Mouse (Mus musculus): ENCODE data around the gene Tdrd12. TPM values are rescaled to one million over a fixed set of nuclear protein-coding genes. Genes with fewer than 3 reads are reported as not detected.
"Not testable (repeated sequence)": the region's sequence is repeated elsewhere in the genome, so short reads cannot be mapped to it uniquely, and the experiment has no call there.

Tdrd12 gene
- polyA plus RNA-seq, 1 experiment from 2014 or later = 0.59 TPM

DNA sequence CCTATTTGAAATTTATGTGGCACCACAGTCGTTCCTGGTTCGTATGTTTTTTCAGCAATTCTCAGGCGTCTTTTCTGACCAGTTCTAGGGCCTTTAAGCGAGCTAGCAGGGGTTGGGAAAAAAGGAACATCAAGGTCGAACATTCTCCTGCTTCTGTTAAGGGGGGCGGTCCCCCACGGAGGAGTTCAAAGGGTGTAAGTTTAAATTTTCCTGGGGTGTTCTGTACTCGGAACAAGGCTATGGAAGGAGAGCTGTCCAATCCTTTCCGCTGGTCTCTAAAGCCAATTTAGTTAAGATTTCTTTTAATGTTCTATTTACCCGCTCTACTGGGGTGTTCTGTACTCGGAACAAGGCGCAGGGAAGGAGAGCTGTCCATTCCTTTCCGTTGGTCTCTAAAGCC, 28.4 kb upstream of the Tdrd12 start:
- not testable (repeated sequence) for H3K9ac ChIP-seq; H3K27ac ChIP-seq (replicated peaks); H3K4me1 ChIP-seq (replicated peaks); ATAC-seq (ENCODE audit: low read depth); H3K9me3 ChIP-seq; H3K4me3 ChIP-seq; H3K27me3 ChIP-seq; H3K4me2 ChIP-seq; H3K36me3 ChIP-seq
- 81% methylated on average over 13 of the region's 13 CpGs for WGBS

GRCm38 (mm10) chr7:35564872-35565271, 27.3 kb upstream of the Tdrd12 start:
- H3K36me3 ChIP-seq; H3K9ac ChIP-seq; H3K9me3 ChIP-seq; H3K27me3 ChIP-seq; H3K4me2 ChIP-seq; ATAC-seq (ENCODE audit: low read depth); H3K4me1 ChIP-seq (replicated peaks); H3K27ac ChIP-seq (replicated peaks); H3K4me3 ChIP-seq: not testable (repeated sequence)
- WGBS = 86% methylated on average over 10 of the region's 10 CpGs

- H3K4me2 ChIP-seq = no peak overlapping the region
- no peaks in the 10 kb centered on the region for H3K9me3 ChIP-seq
- H3K9ac ChIP-seq = no peak overlapping the region
- H3K36me3 ChIP-seq = no peaks in the 10 kb centered on the region
- H3K4me1 ChIP-seq (replicated peaks) = no peaks in the 10 kb centered on the region
- no peak overlapping the region for H3K27ac ChIP-seq (replicated peaks)
- WGBS = 92% methylated on average over 2 of the region's 2 CpGs
- no peaks in the 10 kb centered on the region for H3K27me3 ChIP-seq
- H3K4me3 ChIP-seq = no peak overlapping the region
- ATAC-seq (ENCODE audit: low read depth) = no peak
Measured at GRCm38 (mm10) chr7:35564067-35564865, 26.7 kb upstream of the Tdrd12 start.

- no peak overlapping the region for H3K27ac ChIP-seq (replicated peaks)
- H3K9me3 ChIP-seq = no peaks in the 10 kb centered on the region
- H3K36me3 ChIP-seq = no peaks in the 10 kb centered on the region
- no peaks in the 10 kb centered on the region for H3K27me3 ChIP-seq
- H3K9ac ChIP-seq = no peak overlapping the region
- 77% methylated on average over 11 of the region's 11 CpGs for WGBS
- no peak overlapping the region for H3K4me3 ChIP-seq
- no peak overlapping the region for H3K4me2 ChIP-seq
- no peak for ATAC-seq (ENCODE audit: low read depth)
- no peaks in the 10 kb centered on the region for H3K4me1 ChIP-seq (replicated peaks)
Measured at GRCm38 (mm10) chr7:35563071-35563470, 25.5 kb upstream of the Tdrd12 start.

DNA sequence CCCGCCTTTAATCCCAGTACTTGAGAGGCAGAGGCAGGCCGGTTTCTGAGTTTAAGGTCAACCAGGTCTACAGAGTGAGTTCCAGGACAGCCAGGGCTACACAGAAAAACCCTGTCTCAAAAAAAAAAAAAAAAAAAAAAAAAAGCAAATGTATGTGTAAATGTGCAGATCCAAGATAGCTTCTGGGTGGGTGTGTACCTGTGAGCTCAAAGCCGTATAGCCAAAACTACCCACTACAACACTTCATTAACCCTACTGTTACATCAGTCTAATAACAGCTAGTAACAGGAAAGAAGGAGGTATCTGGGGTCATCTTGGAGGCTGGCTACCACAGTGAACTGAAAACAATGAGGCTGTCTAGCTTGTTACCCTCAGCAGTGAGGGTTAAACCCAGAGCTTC, 22.3 kb upstream of the Tdrd12 start:
- H3K27ac ChIP-seq (replicated peaks) = no peak overlapping the region
- H3K4me1 ChIP-seq (replicated peaks) = peaks cover 8% of the 10 kb centered on the region
- H3K9me3 ChIP-seq = no peaks in the 10 kb centered on the region
- H3K9ac ChIP-seq = no peak overlapping the region
- ATAC-seq (ENCODE audit: low read depth) = no peak
- 97% methylated on average over 3 of the region's 3 CpGs for WGBS
- H3K4me3 ChIP-seq = no peak overlapping the region
- H3K27me3 ChIP-seq = no peaks in the 10 kb centered on the region
- H3K36me3 ChIP-seq = no peaks in the 10 kb centered on the region
- H3K4me2 ChIP-seq = no peak overlapping the region

GRCm38 (mm10) chr7:35558681-35559080, 21.1 kb upstream of the Tdrd12 start:
- Histone ChIP-seq H3K27me3 (no peaks in the 10 kb centered on the region), H3K9ac (no peak overlapping the region), H3K27ac (replicated peaks) (no peak overlapping the region), H3K9me3 (no peaks in the 10 kb centered on the region), H3K36me3 (no peaks in the 10 kb centered on the region), H3K4me3 (no peak overlapping the region), H3K4me1 (replicated peaks) (peaks cover 16% of the 10 kb centered on the region), H3K4me2 (no peak overlapping the region)
- WGBS = 60% methylated on average over 2 of the region's 2 CpGs
- ATAC-seq (ENCODE audit: low read depth) = no peak

GRCm38 (mm10) chr7:35557577-35557976, 20.0 kb upstream of the Tdrd12 start:
- Histone ChIP-seq H3K27me3 (no peaks in the 10 kb centered on the region), H3K4me3 (no peak overlapping the region), H3K36me3 (no peaks in the 10 kb centered on the region), H3K27ac (replicated peaks) (no peak overlapping the region), H3K9me3 (no peaks in the 10 kb centered on the region), H3K4me2 (no peak overlapping the region), H3K9ac (no peak overlapping the region), H3K4me1 (replicated peaks) (peaks cover 16% of the 10 kb centered on the region)
- ATAC-seq (ENCODE audit: low read depth) = no peak
- 80% methylated on average over 3 of the region's 3 CpGs for WGBS

DNA sequence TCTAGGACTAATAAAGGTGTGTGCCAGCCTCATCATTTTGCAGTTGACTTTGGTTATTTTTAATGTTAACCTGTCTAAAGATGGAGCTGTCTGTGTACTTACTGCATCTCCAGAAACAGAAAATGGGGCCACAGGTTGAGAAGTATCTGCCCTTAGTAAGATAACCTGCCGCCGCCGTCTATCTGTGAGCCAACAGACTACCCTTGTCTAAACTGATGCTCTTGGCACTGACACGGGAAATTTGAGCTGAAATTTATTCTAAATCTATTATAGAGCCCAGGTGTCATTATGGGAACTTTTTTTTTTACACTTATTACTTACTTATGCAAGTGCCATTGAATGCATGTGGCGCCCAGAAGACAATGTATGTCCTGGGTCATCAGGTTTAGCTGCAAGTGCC, 19.4 kb upstream of the Tdrd12 start:
- Histone ChIP-seq H3K4me1 (replicated peaks) (peaks cover 16% of the 10 kb centered on the region), H3K9me3 (no peaks in the 10 kb centered on the region), H3K27ac (replicated peaks) (no peak overlapping the region), H3K4me2 (no peak overlapping the region), H3K27me3 (no peaks in the 10 kb centered on the region), H3K9ac (no peak overlapping the region), H3K36me3 (no peaks in the 10 kb centered on the region), H3K4me3 (no peak overlapping the region)
- 92% methylated on average over 5 of the region's 5 CpGs for WGBS
- ATAC-seq (ENCODE audit: low read depth) = no peak

GRCm38 (mm10) chr7:35556205-35556603, 18.7 kb upstream of the Tdrd12 start, which contains the start of gene Nudt19:
TSS of gene Nudt19 (minus strand) at chr7:35556304.
- WGBS = 73% methylated on average over 4 of the region's 4 CpGs
- Histone ChIP-seq H3K27me3 (no peaks in the 10 kb centered on the region), H3K27ac (replicated peaks) (peak within 1 kb of the TSS; percentile 96), H3K4me3 (peak within 1 kb of the TSS; percentile 74), H3K4me2 (peak within 1 kb of the TSS; percentile 93), H3K9me3 (no peaks in the 10 kb centered on the region), H3K4me1 (replicated peaks) (peaks cover 16% of the 10 kb centered on the region), H3K36me3 (peaks cover 3% of the 10 kb centered on the region; the same call in 1 of the 2 replicates), H3K9ac (peak within 1 kb of the TSS; percentile 94)
- ATAC-seq (ENCODE audit: low read depth) = no peak

DNA sequence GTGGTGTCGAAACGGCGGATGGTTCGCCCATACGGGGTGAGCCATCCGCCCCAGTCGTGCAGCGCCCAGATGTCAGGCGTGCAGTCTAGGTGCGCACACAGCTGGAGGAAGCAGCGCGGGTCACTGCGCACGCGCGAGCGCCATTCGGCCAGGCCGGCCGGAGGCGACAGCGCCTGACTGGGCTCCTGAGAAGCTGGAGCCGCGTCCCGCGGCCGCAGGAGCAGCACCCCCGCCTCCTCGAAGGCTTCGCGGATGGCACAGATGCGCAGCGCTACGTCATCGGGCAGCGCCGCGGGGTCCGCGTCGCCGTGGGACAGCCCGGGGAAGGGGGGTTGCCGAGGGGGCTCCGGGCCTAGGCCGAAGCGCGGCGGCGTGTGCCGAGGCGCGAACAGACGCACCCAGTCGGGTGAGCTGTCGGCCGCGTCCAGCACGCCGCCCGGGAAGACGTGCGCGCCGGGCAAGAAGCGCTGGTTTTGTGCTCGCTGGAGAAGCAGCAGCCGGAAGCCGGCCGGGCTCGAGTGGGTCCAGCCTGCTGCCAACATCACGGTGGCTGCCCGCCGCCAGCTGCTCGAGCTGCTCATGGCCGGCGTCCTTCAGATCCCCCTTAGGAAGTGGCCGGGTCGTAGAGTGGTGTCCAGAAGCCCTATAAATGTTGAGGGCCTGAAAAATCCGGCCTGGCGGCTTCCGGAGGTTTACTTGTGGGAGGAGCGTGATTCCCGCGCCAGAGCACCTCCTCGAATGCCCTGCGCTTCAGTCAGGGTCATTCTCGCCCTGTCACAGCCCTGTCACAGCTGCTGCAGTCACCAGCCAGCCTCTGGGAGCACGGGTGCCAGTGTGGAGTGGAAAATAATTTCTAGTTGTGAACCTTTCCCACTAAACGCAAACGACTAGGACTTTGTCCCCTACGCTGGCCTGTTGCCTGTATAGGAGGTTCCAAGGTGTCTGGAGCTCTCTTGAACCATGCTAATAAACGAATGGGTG, 18.0 kb upstream of the Tdrd12 start:
- ATAC-seq (ENCODE audit: low read depth) = peak; percentile 95
- H3K4me3 ChIP-seq = peak overlapping the region; percentile 74
- H3K36me3 ChIP-seq = peaks cover 10% of the 10 kb centered on the region
- under 1% methylated on average over 93 of the region's 93 CpGs for WGBS
- no peaks in the 10 kb centered on the region for H3K9me3 ChIP-seq
- no peaks in the 10 kb centered on the region for H3K27me3 ChIP-seq
- H3K4me2 ChIP-seq = peak overlapping the region; percentile 93
- H3K27ac ChIP-seq (replicated peaks) = peak overlapping the region; percentile 96
- H3K9ac ChIP-seq = peak overlapping the region; percentile 94
- peaks cover 16% of the 10 kb centered on the region for H3K4me1 ChIP-seq (replicated peaks)

DNA sequence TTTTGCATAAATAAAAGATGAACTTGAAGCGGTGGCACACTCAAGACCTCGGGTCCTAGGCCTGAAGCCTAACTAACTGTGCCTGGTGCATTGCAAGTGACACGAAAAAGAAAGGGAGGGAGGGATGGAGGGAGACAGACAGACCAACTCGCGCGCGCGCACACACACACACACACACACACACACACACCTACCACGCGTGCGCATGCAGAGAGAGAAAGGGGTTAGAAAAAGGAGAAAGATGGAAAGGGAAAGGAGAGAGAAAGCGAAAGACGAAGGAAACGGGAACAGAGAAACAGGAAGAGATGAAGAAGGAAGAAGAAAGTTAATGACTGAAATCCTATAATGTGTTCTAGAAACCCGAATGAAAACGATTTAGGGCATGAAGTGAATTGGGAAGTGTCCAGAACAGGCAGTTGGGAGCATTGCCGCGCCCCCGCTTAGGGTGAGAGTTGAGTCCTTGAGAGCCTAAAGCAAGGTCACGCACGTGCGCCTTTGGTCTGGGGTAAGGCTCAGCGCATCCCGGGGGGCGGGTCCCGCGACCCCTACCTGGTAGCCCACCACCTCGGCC, 17.1 kb upstream of the Tdrd12 start:
- H3K4me1 ChIP-seq (replicated peaks) = peaks cover 16% of the 10 kb centered on the region
- H3K4me3 ChIP-seq = peak overlapping the region; percentile 74
- H3K27me3 ChIP-seq = no peaks in the 10 kb centered on the region
- H3K9ac ChIP-seq = peak overlapping the region; percentile 94
- WGBS = 7% methylated on average over 28 of the region's 28 CpGs
- ATAC-seq (ENCODE audit: low read depth) = peak; percentile 59
- peak overlapping the region; percentile 93 for H3K4me2 ChIP-seq
- peak overlapping the region; percentile 96 for H3K27ac ChIP-seq (replicated peaks)
- H3K9me3 ChIP-seq = no peaks in the 10 kb centered on the region
- H3K36me3 ChIP-seq = peaks cover 18% of the 10 kb centered on the region

Measured in neural tube, embryonic 13.5 days (tissue).